Comparison of ENCODE assay signal across 8 mouse cellular contexts in genomic region chr5:115341314-115342165, GRCm38 (mm10). TPM values are rescaled to one million over a fixed set of nuclear protein-coding genes. Genes with fewer than 3 reads are reported as not detected.
DNase-seq lines count a peak whose midpoint lies in the region; ATAC-seq and TF ChIP-seq lines count a peak whose summit lies in the region.

No protein-coding gene starts in this region.

- H3K9me3 ChIP-seq in forebrain, embryonic 13.5 days (replicated peaks): no peaks in the 10 kb centered on the region
- no peaks in the 10 kb centered on the region for H3K9me3 ChIP-seq in liver, embryonic 14.5 days (ENCODE audit: control insufficient read depth, low read length)

- H3K4me1 ChIP-seq in forebrain, embryonic 13.5 days: peaks cover 25% of the 10 kb centered on the region
- peaks cover 11 to 13% of the 10 kb centered on the region in 2 experiments for H3K4me1 ChIP-seq in liver, embryonic 14.5 days (replicated peaks; ENCODE audit: control insufficient read depth in 2 of 2, insufficient read depth in 2 of 2, low read length in 1 of 2)

- 13% methylated on average over 36 of the region's 36 CpGs for WGBS in forebrain, embryonic 13.5 days
- WGBS in liver, embryonic 14.5 days (ENCODE audit: insufficient replicate concordance): 6% methylated on average over 36 of the region's 36 CpGs

- H3K27ac ChIP-seq in gastrocnemius, adult 2 months: peak overlapping the region; percentile 98
- H3K27ac ChIP-seq in forebrain, embryonic 13.5 days: peak overlapping the region; percentile 78
- H3K27ac ChIP-seq in liver, embryonic 14.5 days: peak overlapping the region; percentile 38

- H3K4me2 ChIP-seq in forebrain, embryonic 13.5 days: peak overlapping the region; percentile 74
- H3K4me2 ChIP-seq in liver, embryonic 14.5 days (ENCODE audit: low read depth): peak overlapping the region; percentile 94

- no peak for TF ChIP-seq CTCF in gastrocnemius, adult 2 months (IDR thresholded peaks at IDR 0.05)
- TF ChIP-seq CTCF in C2C12 (IDR thresholded peaks at IDR 0.05; ENCODE audit: control insufficient read depth, insufficient read depth, insufficient read length): no peak
- TF ChIP-seq CTCF in liver, embryonic 14.5 days (IDR thresholded peaks at IDR 0.05; ENCODE audit: low read depth): peak; percentile 15; the same call in 1 of the 2 replicates

- no peak for TF ChIP-seq EP300 in liver, embryonic 14.5 days (IDR thresholded peaks at IDR 0.05; ENCODE audit: low read depth)

- H3K4me3 ChIP-seq in gastrocnemius, adult 2 months: peak overlapping the region; percentile 99
- peak overlapping the region; percentile 71 for H3K4me3 ChIP-seq in C2C12 (ENCODE audit: insufficient read depth, poor library complexity, severe bottlenecking)
- H3K4me3 ChIP-seq in forebrain, embryonic 13.5 days: peak overlapping the region; percentile 89
- H3K4me3 ChIP-seq in liver, embryonic 14.5 days (ENCODE audit: insufficient read depth in 1 of 2, low read depth in 2 of 2, low read length in 2 of 2): peak overlapping the region; percentile 88 to 98

- intact Hi-C loops in gastrocnemius, adult 2 months (cut with DNase I): loop anchor here (5.0 kb wide), 1 partner anchor 59 kb away; no protein-coding TSS in a partner anchor

- peaks cover 38% of the 10 kb centered on the region for H3K79me3 ChIP-seq in C2C12 (ENCODE audit: low read depth)

- H3K27me3 ChIP-seq in C2C12 (ENCODE audit: control insufficient read depth, insufficient read depth, insufficient read length): no peaks in the 10 kb centered on the region
- H3K27me3 ChIP-seq in forebrain, embryonic 13.5 days: no peaks in the 10 kb centered on the region
- H3K27me3 ChIP-seq in liver, embryonic 14.5 days (ENCODE audit: control insufficient read depth, insufficient read depth, low read length): no peaks in the 10 kb centered on the region

- peaks cover 80% of the 10 kb centered on the region for H3K79me2 ChIP-seq in C2C12 (ENCODE audit: control insufficient read depth, insufficient read depth)

- H3K9ac ChIP-seq in forebrain, embryonic 13.5 days: peak overlapping the region; percentile 93
- H3K9ac ChIP-seq in liver, embryonic 14.5 days (replicated peaks): peak overlapping the region; percentile 98

- H3ac ChIP-seq in C2C12 (ENCODE audit: control insufficient read depth, insufficient read length, low read depth): peak overlapping the region; percentile 88

- no peak for DNase-seq in gastrocnemius, adult 2 months
- no peak for DNase-seq in gastrocnemius, postnatal 10 days
- no peak for DNase-seq in liver, embryonic 14.5 days (ENCODE audit: low read depth in 3 of 3, low spot score in 3 of 3)
- no peak for DNase-seq in MN1 (ENCODE audit: low spot score)
- no peak for DNase-seq in adrenal gland, adult (ENCODE audit: inconsistent age in 2 of 2, low spot score in 1 of 2)
- no peak for DNase-seq in kidney, postnatal 14 days

- ATAC-seq in forebrain, embryonic 13.5 days: no peak; the same call in 1 of the 2 replicates
- peak; percentile 56 for ATAC-seq in liver, embryonic 14.5 days (ENCODE audit: insufficient read depth)

- peaks cover 43% of the 10 kb centered on the region for H3K36me3 ChIP-seq in C2C12 (ENCODE audit: control insufficient read depth, insufficient read depth)
- H3K36me3 ChIP-seq in forebrain, embryonic 13.5 days (ENCODE audit: poor library complexity, severe bottlenecking): peaks cover 49% of the 10 kb centered on the region
- peaks cover 40% of the 10 kb centered on the region for H3K36me3 ChIP-seq in liver, embryonic 14.5 days (replicated peaks; ENCODE audit: control insufficient read depth, insufficient read depth, low read depth)

TF ChIP-seq in C2C12, 6 proteins besides CTCF, POLR2A, EP300 and RAD21:
- no peak for TF ChIP-seq CEBPB (IDR thresholded peaks at IDR 0.05; ENCODE audit: low read depth)
- TF ChIP-seq MYOD1 (IDR thresholded peaks at IDR 0.05; ENCODE audit: control insufficient read depth, insufficient read length, low read depth): no peak
- TF ChIP-seq USF1 (IDR thresholded peaks at IDR 0.05; ENCODE audit: low read depth): no peak
- TF ChIP-seq MAX (IDR thresholded peaks at IDR 0.05): no peak
- no peak for TF ChIP-seq FOSL1 (IDR thresholded peaks at IDR 0.05; ENCODE audit: insufficient read depth, low read length, poor library complexity, severe bottlenecking)
- no peak for TF ChIP-seq MYOG (IDR thresholded peaks at IDR 0.05; ENCODE audit: control insufficient read depth, extremely low read depth, insufficient read length)
TF ChIP-seq in C2C12: peak in this region for 0.

RNA-seq across cellular contexts. Expression of gene Triap1, which starts 0.5 kb away (rescaled TPM):
- total RNA-seq in gastrocnemius, adult 2 months (2021): 10 to 100 TPM; 19.1 to 20.3 TPM
- total RNA-seq in gastrocnemius, postnatal 10 days (2021): 10 to 100 TPM; 15.8 to 15.9 TPM
- 36.8 TPM for polyA plus RNA-seq in C2C12 (2012; fragmentation: generic; extraction: Trizol)
- polyA plus RNA-seq in forebrain, embryonic 13.5 days (2015; fragmentation: Nextera tagmentation; extraction: Ambion mirVana): 58.6 and 64.3 TPM in 2 replicates
- polyA plus RNA-seq in liver, embryonic 14.5 days (2012; rRNA removed): 11.0 and 15.4 TPM in 2 replicates
- 28.9 and 30.8 TPM in 2 replicates for polyA plus RNA-seq in liver, embryonic 14.5 days (2014; fragmentation: Nextera tagmentation; extraction: Ambion mirVana)

RNA-seq across cellular contexts. Expression of gene Gatc, which starts 0.6 kb away (rescaled TPM):
- total RNA-seq in gastrocnemius, adult 2 months (2021): 10 to 100 TPM; 22.2 to 28.0 TPM
- 10 to 100 TPM; 19.7 to 21.2 TPM for total RNA-seq in gastrocnemius, postnatal 10 days (2021)
- polyA plus RNA-seq in C2C12 (2012; fragmentation: generic; extraction: Trizol): 9.3 TPM
- 31.8 and 34.1 TPM in 2 replicates for polyA plus RNA-seq in forebrain, embryonic 13.5 days (2015; fragmentation: Nextera tagmentation; extraction: Ambion mirVana)
- 11.6 and 12.5 TPM in 2 replicates for polyA plus RNA-seq in liver, embryonic 14.5 days (2012; rRNA removed)
- 13.6 and 15.4 TPM in 2 replicates for polyA plus RNA-seq in liver, embryonic 14.5 days (2014; fragmentation: Nextera tagmentation; extraction: Ambion mirVana)

RNA-seq across cellular contexts. Expression of gene Cox6a1, which starts 7.2 kb away (rescaled TPM):
- total RNA-seq in gastrocnemius, adult 2 months (2021): 10 to 100 TPM; 38.7 to 60.9 TPM
- total RNA-seq in gastrocnemius, postnatal 10 days (2021): 100 to 1,000 TPM; 164 to 166 TPM
- polyA plus RNA-seq in C2C12 (2012; fragmentation: generic; extraction: Trizol): 1,861 TPM
- polyA plus RNA-seq in forebrain, embryonic 13.5 days (2015; fragmentation: Nextera tagmentation; extraction: Ambion mirVana): 965 and 999 TPM in 2 replicates
- polyA plus RNA-seq in liver, embryonic 14.5 days (2012; rRNA removed): 747 and 780 TPM in 2 replicates
- 731 and 761 TPM in 2 replicates for polyA plus RNA-seq in liver, embryonic 14.5 days (2014; fragmentation: Nextera tagmentation; extraction: Ambion mirVana)

RNA-seq across cellular contexts. Expression of gene Srsf9, which starts 14.6 kb away (rescaled TPM):
- 10 to 100 TPM in 1 of 2 experiments, 1 to 10 TPM in 1; 9.3 to 12.1 TPM for total RNA-seq in gastrocnemius, adult 2 months (2021)
- total RNA-seq in gastrocnemius, postnatal 10 days (2021): 10 to 100 TPM; 21.3 to 24.1 TPM
- 113 TPM for polyA plus RNA-seq in C2C12 (2012; fragmentation: generic; extraction: Trizol)
- 255 and 263 TPM in 2 replicates for polyA plus RNA-seq in forebrain, embryonic 13.5 days (2015; fragmentation: Nextera tagmentation; extraction: Ambion mirVana)
- polyA plus RNA-seq in liver, embryonic 14.5 days (2012; rRNA removed): 31.8 and 46.2 TPM in 2 replicates
- 81.6 and 93.6 TPM in 2 replicates for polyA plus RNA-seq in liver, embryonic 14.5 days (2014; fragmentation: Nextera tagmentation; extraction: Ambion mirVana)

RNA-seq across cellular contexts. Expression of gene Dynll1, which starts 40.7 kb away (rescaled TPM):
- 100 to 1,000 TPM in 1 of 2 experiments, 10 to 100 TPM in 1; 48.4 to 115 TPM for total RNA-seq in gastrocnemius, adult 2 months (2021)
- total RNA-seq in gastrocnemius, postnatal 10 days (2021): 100 to 1,000 TPM; 134 to 168 TPM
- polyA plus RNA-seq in C2C12 (2012; fragmentation: generic; extraction: Trizol): 690 TPM
- 1,571 and 1,757 TPM in 2 replicates for polyA plus RNA-seq in forebrain, embryonic 13.5 days (2015; fragmentation: Nextera tagmentation; extraction: Ambion mirVana)
- 63.0 and 152 TPM in 2 replicates for polyA plus RNA-seq in liver, embryonic 14.5 days (2012; rRNA removed)
- polyA plus RNA-seq in liver, embryonic 14.5 days (2014; fragmentation: Nextera tagmentation; extraction: Ambion mirVana): 636 and 642 TPM in 2 replicates

Comparison
In these comparisons a context has a peak if more than half of its experiments do, and no peak if none do; other contexts are left out.
1. H3K27ac ChIP-seq: peak in every context shown above with its lines; median percentile 98 in gastrocnemius, adult 2 months; 78 in forebrain, embryonic 13.5 days; 38 in liver, embryonic 14.5 days.